Mouse (Mus musculus) testis, adult 2 months (tissue): ENCODE measurements at regions not wholly inside any gene's neighbourhood (a gene's known extent, or its start where the extent isn't known, plus 50 kb on each side); places are given as distances from the start of the nearest gene placed in this dataset.

Experiments used
- H3K27ac ChIP-seq: fragments of 200-500 bp; 2 replicates; pipeline ENCODE4 v1.5.1; 2012; ENCODE audit warnings: low read depth, low read length; ENCODE audit not compliant: control insufficient read depth, insufficient read depth
- H3K27me3 ChIP-seq: fragments of 200-500 bp; 2 replicates; pipeline ENCODE4 v1.6.1; 2012; ENCODE audit warnings: mild to moderate bottlenecking, low read length, moderate library complexity; ENCODE audit not compliant: control insufficient read depth, insufficient read depth
- H3K36me3 ChIP-seq: fragments of 200-500 bp; 2 replicates; pipeline ENCODE4 v1.6.1; 2012; ENCODE audit warnings: mild to moderate bottlenecking, low read length; ENCODE audit not compliant: control insufficient read depth, insufficient read depth
- H3K4me1 ChIP-seq: fragments of 200-500 bp; 2 replicates; pipeline ENCODE4 v1.6.1; 2012; ENCODE audit warnings: low read length; ENCODE audit not compliant: control insufficient read depth, insufficient read depth
- H3K4me3 ChIP-seq: fragments of 200-500 bp; 2 replicates; pipeline ENCODE4 v1.5.1; 2012; ENCODE audit warnings: low read depth, mild to moderate bottlenecking, low read length, moderate library complexity, mixed read lengths; ENCODE audit not compliant: control insufficient read depth
- CTCF ChIP-seq: fragments of 200-500 bp; IDR thresholded peaks from 2 replicates; pipeline ENCODE4 v1.5.1; 2012; ENCODE audit warnings: low read depth, mild to moderate bottlenecking, inconsistent platforms, low read length, moderate library complexity; ENCODE audit not compliant: control insufficient read depth, insufficient read depth, insufficient replicate concordance
- POLR2A ChIP-seq: fragments of 200-500 bp; IDR thresholded peaks from 2 replicates; pipeline ENCODE4 v1.6.1; 2012; ENCODE audit warnings: low read depth, mild to moderate bottlenecking, inconsistent platforms, low read length, moderate library complexity; ENCODE audit not compliant: control insufficient read depth

DNA sequence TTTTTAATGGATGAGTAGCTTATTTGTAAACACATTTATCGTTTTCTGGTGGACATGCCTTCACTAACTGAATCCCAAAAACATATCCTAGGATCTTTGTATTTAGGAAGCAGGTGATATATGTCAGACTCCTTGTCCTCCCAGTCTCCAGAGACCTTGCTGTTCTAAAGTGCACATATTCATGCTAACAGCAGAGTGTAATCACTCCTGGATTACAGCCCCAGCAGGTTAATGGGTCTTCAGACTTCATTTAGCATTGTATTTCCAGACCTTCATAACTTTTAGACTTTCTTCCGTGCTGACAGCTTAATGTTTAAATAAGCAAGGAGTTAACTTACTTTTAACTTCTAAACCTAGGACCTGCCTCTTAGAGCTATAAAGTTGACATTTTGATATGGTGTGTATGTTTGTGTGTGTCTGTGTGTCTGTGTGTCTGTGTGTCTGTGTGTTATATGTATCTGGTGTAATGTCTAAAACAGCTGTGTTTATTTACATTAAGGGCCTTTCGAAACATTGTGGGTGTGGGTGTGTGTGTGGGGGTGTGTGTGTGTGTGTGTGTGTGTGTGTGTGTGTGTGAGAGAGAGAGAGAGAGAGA, 398.3 kb downstream of the Gm4340 start:
- H3K27me3 ChIP-seq, result no peaks in the 10 kb centered on the region
- no peaks in the 10 kb centered on the region for H3K36me3 ChIP-seq
- no peak overlapping the region for H3K27ac ChIP-seq
- no peaks in the 10 kb centered on the region for H3K4me1 ChIP-seq
- TF ChIP-seq CTCF (no peak), POLR2A (no peak)
- H3K4me3 ChIP-seq, result no peak overlapping the region

DNA sequence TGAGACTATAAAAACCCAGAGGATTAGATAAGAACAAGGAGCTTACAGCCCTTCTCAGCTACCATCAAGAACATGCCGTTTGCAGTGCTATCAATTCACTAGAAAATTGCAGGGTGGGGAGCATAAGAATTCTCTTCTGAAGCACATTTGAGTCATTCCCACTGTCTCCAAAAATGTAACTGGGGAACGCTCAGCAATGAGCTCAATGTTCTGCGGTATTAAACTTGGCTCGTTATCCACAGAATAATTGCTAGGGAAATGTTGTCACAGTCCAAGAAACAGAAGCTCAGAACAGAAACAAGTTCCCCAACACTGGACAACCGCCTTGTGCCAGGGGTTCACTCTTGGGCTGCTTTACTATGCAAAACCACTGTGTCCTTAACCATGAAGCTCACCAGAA, 402.1 kb downstream of the Gm4340 start:
- TF ChIP-seq CTCF (no peak), POLR2A (no peak)
- Histone ChIP-seq H3K4me3 (no peak overlapping the region), H3K4me1 (no peaks in the 10 kb centered on the region), H3K36me3 (no peaks in the 10 kb centered on the region), H3K27me3 (no peaks in the 10 kb centered on the region), H3K27ac (no peak overlapping the region)

DNA sequence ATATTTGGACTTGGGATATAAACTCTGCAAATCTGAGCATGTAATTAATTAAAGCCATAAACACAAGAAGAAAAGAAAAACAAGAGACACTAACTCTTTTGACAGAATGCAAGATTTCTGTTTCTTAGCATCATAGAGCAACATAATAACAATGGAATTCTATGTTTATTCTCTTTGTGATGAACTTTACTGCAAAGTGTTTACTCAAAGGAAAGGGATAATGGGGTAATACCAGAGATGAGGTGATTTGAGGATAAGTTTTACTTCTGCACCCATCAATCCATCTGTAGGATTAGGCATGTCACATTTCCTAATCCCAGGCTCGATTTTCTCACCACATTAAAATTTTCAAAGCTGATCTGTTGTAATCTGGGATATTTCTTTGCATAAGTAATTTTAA, 433.8 kb downstream of the Gm4340 start:
- no peaks in the 10 kb centered on the region for H3K4me1 ChIP-seq
- no peaks in the 10 kb centered on the region for H3K27me3 ChIP-seq
- TF ChIP-seq CTCF (no peak), POLR2A (no peak)
- H3K36me3 ChIP-seq, result no peaks in the 10 kb centered on the region
- H3K4me3 ChIP-seq, result no peak overlapping the region
- H3K27ac ChIP-seq, result no peak overlapping the region

DNA sequence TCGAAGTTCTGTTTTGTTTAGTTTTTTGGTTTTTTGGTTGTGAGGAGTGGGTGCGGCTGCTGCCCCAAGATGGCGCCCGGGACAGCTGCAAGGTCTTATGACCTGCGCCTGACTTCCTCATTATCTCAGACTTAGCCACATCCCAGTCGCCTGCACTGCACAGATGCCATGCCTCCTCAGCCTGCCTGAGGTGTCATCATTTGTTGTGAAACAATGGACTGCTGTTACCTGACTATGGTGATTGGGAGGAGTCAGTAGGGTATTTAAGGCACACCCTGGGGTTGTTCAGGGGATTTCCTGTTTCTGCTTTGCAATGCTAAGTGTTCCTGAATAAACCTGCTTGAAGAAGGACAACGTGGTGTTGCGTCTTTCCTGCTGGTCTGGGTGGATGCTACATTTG, 457.2 kb downstream of the Gm4340 start:
- H3K4me1 ChIP-seq, result no peaks in the 10 kb centered on the region
- H3K27ac ChIP-seq, result no peak overlapping the region
- H3K27me3 ChIP-seq, result no peaks in the 10 kb centered on the region
- no peaks in the 10 kb centered on the region for H3K36me3 ChIP-seq
- TF ChIP-seq CTCF (no peak), POLR2A (peak; percentile 23; the same call in 1 of the 2 replicates)
- peak overlapping the region; percentile 43 for H3K4me3 ChIP-seq

- no peak overlapping the region for H3K27ac ChIP-seq
- no peaks in the 10 kb centered on the region for H3K36me3 ChIP-seq
- H3K27me3 ChIP-seq, result no peaks in the 10 kb centered on the region
- no peaks in the 10 kb centered on the region for H3K4me1 ChIP-seq
- H3K4me3 ChIP-seq, result no peak overlapping the region
- TF ChIP-seq CTCF (no peak), POLR2A (no peak)
These were observed 466.5 kb downstream of the Gm4340 start for GRCm38 (mm10) chr10:104660298-104660697.

- Histone ChIP-seq H3K4me1 (no peaks in the 10 kb centered on the region), H3K4me3 (no peak overlapping the region), H3K27ac (no peak overlapping the region), H3K36me3 (no peaks in the 10 kb centered on the region), H3K27me3 (no peaks in the 10 kb centered on the region)
- TF ChIP-seq POLR2A (no peak), CTCF (no peak)
These were observed 467.8 kb downstream of the Gm4340 start for GRCm38 (mm10) chr10:104661672-104662071.

DNA sequence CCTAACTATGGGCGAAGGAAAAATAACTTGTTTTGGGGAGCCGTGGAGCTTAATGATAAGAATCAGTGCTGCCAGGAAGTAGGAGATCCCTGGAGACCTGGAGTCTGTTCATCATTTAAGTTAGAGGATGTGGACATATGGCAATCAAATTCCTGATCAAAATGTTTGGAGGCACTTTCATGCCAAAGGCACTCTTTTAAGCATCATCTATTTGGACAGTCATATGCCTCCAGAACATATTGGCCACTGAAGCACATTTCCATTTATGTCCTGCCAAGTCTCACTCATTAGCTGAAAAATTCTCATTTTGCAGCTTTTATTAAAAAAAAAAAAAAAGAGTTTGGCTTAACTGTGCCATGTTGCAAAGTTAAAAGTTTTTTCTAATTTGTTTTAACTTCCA, 474.4 kb downstream of the Gm4340 start:
- TF ChIP-seq POLR2A, result no peak
- TF ChIP-seq CTCF, result no peak
- H3K4me1 ChIP-seq, result no peaks in the 10 kb centered on the region
- H3K36me3 ChIP-seq, result no peaks in the 10 kb centered on the region
- no peak overlapping the region for H3K27ac ChIP-seq
- H3K27me3 ChIP-seq, result no peaks in the 10 kb centered on the region
- no peak overlapping the region for H3K4me3 ChIP-seq

DNA sequence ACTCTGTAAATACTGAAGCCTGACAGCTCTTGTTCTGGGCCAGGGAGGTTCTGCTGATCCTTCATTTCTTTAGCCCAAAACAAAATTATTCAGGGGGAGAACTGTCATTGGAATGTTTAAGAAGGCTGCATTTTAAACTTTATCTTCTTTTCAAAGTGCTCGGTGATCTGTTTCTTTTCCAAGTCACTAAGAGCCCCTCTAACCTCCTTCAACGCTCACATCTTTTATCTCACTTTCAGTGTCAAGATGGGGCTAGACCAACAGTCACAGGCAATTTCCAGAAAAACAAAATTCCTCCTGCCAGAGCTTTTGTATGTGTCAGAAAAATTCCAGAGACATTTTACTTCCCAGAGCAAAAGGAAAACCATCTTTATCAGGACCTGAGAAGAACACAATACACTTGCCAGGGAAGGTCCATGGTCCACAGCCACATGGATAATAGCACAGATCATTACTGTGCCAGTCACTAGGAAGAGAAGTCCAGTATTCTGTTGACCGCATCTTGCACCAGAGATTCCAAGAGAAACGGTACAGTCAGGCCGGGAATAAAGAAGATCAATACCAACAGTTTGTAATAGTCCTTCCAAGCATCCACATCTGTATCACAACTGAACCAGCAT, 491.0 kb downstream of the Gm4340 start:
- Histone ChIP-seq H3K27me3 (no peaks in the 10 kb centered on the region), H3K27ac (no peak overlapping the region), H3K4me3 (no peak overlapping the region), H3K4me1 (no peaks in the 10 kb centered on the region), H3K36me3 (no peaks in the 10 kb centered on the region)
- TF ChIP-seq CTCF (no peak), POLR2A (no peak)
